Mouse (Mus musculus): Measurements from ENCODE around the gene 2310057J18Rik.

GRCm38 (mm10) chr10:28954515-28954914, 31.6 kb downstream of the 2310057J18Rik start:
- TF ChIP-seq POLR2A (IDR thresholded peaks at IDR 0.05; ENCODE audit: control insufficient read depth, extremely low read depth, insufficient read depth, low read length, poor library complexity) (no peak), CTCF (IDR thresholded peaks at IDR 0.05; ENCODE audit: borderline replicate concordance, control insufficient read depth, extremely low read depth, insufficient read depth, low read length, poor library complexity) (no peak)
